Mouse (Mus musculus): Measurements from ENCODE around the gene Tesc.

- TF ChIP-seq CTCF (IDR thresholded peaks at IDR 0.05; ENCODE audit: control insufficient read depth, insufficient read depth, insufficient replicate concordance, low read depth, low read length) (no peak), POLR2A (IDR thresholded peaks at IDR 0.05; ENCODE audit: control insufficient read depth, low read depth, low read length) (no peak)
Observed at GRCm38 (mm10) chr5:118031508-118031907, 4.0 kb downstream of the Tesc start.

Data from testis, adult 2 months (tissue).